Mouse (Mus musculus) C2C12 (cell line): ENCODE data around the gene Abr. TPM values are rescaled to one million over a fixed set of nuclear protein-coding genes. Genes with fewer than 3 reads are reported as not detected.

ENCODE experiments used
- H3K27me3 ChIP-seq: one replicate; pipeline ENCODE4 v1.6.1; 2011; ENCODE audit not compliant: control insufficient read depth, insufficient read depth, insufficient read length
- H3K36me3 ChIP-seq: one replicate; pipeline ENCODE4 v1.6.1; 2011; ENCODE audit not compliant: control insufficient read depth, insufficient read depth
- H3K4me3 ChIP-seq: one replicate; pipeline ENCODE4 v1.5.1; 2011; ENCODE audit warnings: mild to moderate bottlenecking, control low read depth; ENCODE audit not compliant: poor library complexity, insufficient read depth, severe bottlenecking
- H3K79me2 ChIP-seq: one replicate; pipeline ENCODE4 v1.6.1; 2011; ENCODE audit not compliant: control insufficient read depth, insufficient read depth
- H3K79me3 ChIP-seq: one replicate; pipeline ENCODE4 v1.6.1; 2011; ENCODE audit warnings: low read depth, control low read depth
- H3ac ChIP-seq: one replicate; pipeline ENCODE3; 2011; ENCODE audit warnings: low read depth; ENCODE audit not compliant: control insufficient read depth, insufficient read length
- CEBPB ChIP-seq: IDR thresholded peaks from one replicate; pipeline ENCODE4 v1.6.1; 2011; ENCODE audit warnings: low read depth, mild to moderate bottlenecking, control low read depth, moderate library complexity
- CTCF ChIP-seq: IDR thresholded peaks from one replicate; pipeline ENCODE4 v1.5.1; 2011; ENCODE audit not compliant: control insufficient read depth, insufficient read depth, insufficient read length
- FOSL1 ChIP-seq: IDR thresholded peaks from one replicate; pipeline ENCODE4 v1.8.0; 2011; ENCODE audit warnings: mild to moderate bottlenecking, low read length; ENCODE audit not compliant: poor library complexity, insufficient read depth, severe bottlenecking
- MAX ChIP-seq: IDR thresholded peaks from one replicate; pipeline ENCODE4 v1.6.1; 2011; ENCODE audit warnings: mild to moderate bottlenecking, control low read depth
- MYOD1 ChIP-seq: IDR thresholded peaks from one replicate; pipeline ENCODE4 v1.6.1; 2011; ENCODE audit warnings: low read depth; ENCODE audit not compliant: control insufficient read depth, insufficient read length
- MYOG ChIP-seq: IDR thresholded peaks from one replicate; pipeline ENCODE4 v1.6.1; 2011; ENCODE audit not compliant: control insufficient read depth, insufficient read length; ENCODE audit errors: extremely low read depth
- USF1 ChIP-seq: IDR thresholded peaks from one replicate; pipeline ENCODE4 v1.6.1; 2011; ENCODE audit warnings: low read depth, mild to moderate bottlenecking, control low read depth, moderate library complexity
- polyA plus RNA-seq: library from polyadenylated mRNA; unstranded; fragments of >200 nt; fragmentation: generic; extraction: Trizol; gene quantifications from one replicate; pipeline ENCODE4 v1.2.1, GENCODE M21; 2012; ENCODE audit warnings: missing spikeins

Abr gene
- polyA plus RNA-seq, 1 experiment: 72.8 TPM

- Histone ChIP-seq H3K36me3 (peaks cover 10% of the 10 kb centered on the region), H3K4me3 (no peak overlapping the region), H3K79me2 (peaks cover 99% of the 10 kb centered on the region), H3K79me3 (peaks cover 57% of the 10 kb centered on the region), H3K27me3 (no peaks in the 10 kb centered on the region), H3ac (no peak overlapping the region)
- TF ChIP-seq MAX (no peak), MYOG (no peak), FOSL1 (no peak), CTCF (no peak), MYOD1 (no peak), CEBPB (no peak), USF1 (no peak)
Observed at GRCm38 (mm10) chr11:76387097-76387496, 235.0 kb downstream of the Abr start.

GRCm38 (mm10) chr11:76385746-76386145, 236.4 kb downstream of the Abr start:
- H3ac ChIP-seq: no peak overlapping the region
- peaks cover 99% of the 10 kb centered on the region for H3K79me2 ChIP-seq
- H3K36me3 ChIP-seq: peaks cover 4% of the 10 kb centered on the region
- H3K4me3 ChIP-seq: no peak overlapping the region
- H3K79me3 ChIP-seq: peaks cover 52% of the 10 kb centered on the region
- TF ChIP-seq USF1 (no peak), CTCF (no peak)
- no peaks in the 10 kb centered on the region for H3K27me3 ChIP-seq

- H3K4me3 ChIP-seq: no peak overlapping the region
- no peaks in the 10 kb centered on the region for H3K27me3 ChIP-seq
- peaks cover 4% of the 10 kb centered on the region for H3K36me3 ChIP-seq
- H3ac ChIP-seq: no peak overlapping the region
- H3K79me2 ChIP-seq: peaks cover 99% of the 10 kb centered on the region
- TF ChIP-seq MYOG: no peak
- no peak for TF ChIP-seq CTCF
- TF ChIP-seq FOSL1: no peak
- no peak for TF ChIP-seq MAX
- TF ChIP-seq USF1: no peak
- peaks cover 50% of the 10 kb centered on the region for H3K79me3 ChIP-seq
Observed at GRCm38 (mm10) chr11:76385017-76385416, 237.1 kb downstream of the Abr start.

GRCm38 (mm10) chr11:76384307-76384706, 237.8 kb downstream of the Abr start:
- no peaks in the 10 kb centered on the region for H3K27me3 ChIP-seq
- TF ChIP-seq MYOD1: no peak
- no peak for TF ChIP-seq CEBPB
- TF ChIP-seq MAX: no peak
- no peak for TF ChIP-seq MYOG
- H3K79me2 ChIP-seq: peaks cover 99% of the 10 kb centered on the region
- no peak overlapping the region for H3ac ChIP-seq
- H3K4me3 ChIP-seq: no peak overlapping the region
- peaks cover 4% of the 10 kb centered on the region for H3K36me3 ChIP-seq
- H3K79me3 ChIP-seq: peaks cover 51% of the 10 kb centered on the region

- peaks cover 52% of the 10 kb centered on the region for H3K79me3 ChIP-seq
- H3ac ChIP-seq: no peak overlapping the region
- no peaks in the 10 kb centered on the region for H3K27me3 ChIP-seq
- peaks cover 4% of the 10 kb centered on the region for H3K36me3 ChIP-seq
- H3K79me2 ChIP-seq: peaks cover 99% of the 10 kb centered on the region
- no peak for TF ChIP-seq MYOD1
- TF ChIP-seq MYOG: no peak
- no peak for TF ChIP-seq CEBPB
- TF ChIP-seq USF1: no peak
- TF ChIP-seq CTCF: no peak
- H3K4me3 ChIP-seq: no peak overlapping the region
Observed at GRCm38 (mm10) chr11:76382711-76383324, 239.3 kb downstream of the Abr start.

- Histone ChIP-seq H3ac (no peak overlapping the region), H3K79me3 (peaks cover 52% of the 10 kb centered on the region), H3K27me3 (no peaks in the 10 kb centered on the region), H3K4me3 (no peak overlapping the region), H3K36me3 (peaks cover 4% of the 10 kb centered on the region), H3K79me2 (peaks cover 99% of the 10 kb centered on the region)
- TF ChIP-seq CTCF: no peak
- TF ChIP-seq MYOG: no peak
- no peak for TF ChIP-seq FOSL1
- no peak for TF ChIP-seq USF1
- no peak for TF ChIP-seq MAX
- no peak for TF ChIP-seq CEBPB
- TF ChIP-seq MYOD1: no peak
Observed at GRCm38 (mm10) chr11:76381201-76381885, 240.8 kb downstream of the Abr start.
